Mouse (Mus musculus) ZHBTc4 (cell line): ENCODE data around the gene Wdr93.

ENCODE experiments used
- DNase-seq: peaks from one replicate; pipeline ENCODE4 v3.0.0-alpha.2; 2011; ENCODE audit warnings: low read depth, low spot score

Gene Wdr93

DNA sequence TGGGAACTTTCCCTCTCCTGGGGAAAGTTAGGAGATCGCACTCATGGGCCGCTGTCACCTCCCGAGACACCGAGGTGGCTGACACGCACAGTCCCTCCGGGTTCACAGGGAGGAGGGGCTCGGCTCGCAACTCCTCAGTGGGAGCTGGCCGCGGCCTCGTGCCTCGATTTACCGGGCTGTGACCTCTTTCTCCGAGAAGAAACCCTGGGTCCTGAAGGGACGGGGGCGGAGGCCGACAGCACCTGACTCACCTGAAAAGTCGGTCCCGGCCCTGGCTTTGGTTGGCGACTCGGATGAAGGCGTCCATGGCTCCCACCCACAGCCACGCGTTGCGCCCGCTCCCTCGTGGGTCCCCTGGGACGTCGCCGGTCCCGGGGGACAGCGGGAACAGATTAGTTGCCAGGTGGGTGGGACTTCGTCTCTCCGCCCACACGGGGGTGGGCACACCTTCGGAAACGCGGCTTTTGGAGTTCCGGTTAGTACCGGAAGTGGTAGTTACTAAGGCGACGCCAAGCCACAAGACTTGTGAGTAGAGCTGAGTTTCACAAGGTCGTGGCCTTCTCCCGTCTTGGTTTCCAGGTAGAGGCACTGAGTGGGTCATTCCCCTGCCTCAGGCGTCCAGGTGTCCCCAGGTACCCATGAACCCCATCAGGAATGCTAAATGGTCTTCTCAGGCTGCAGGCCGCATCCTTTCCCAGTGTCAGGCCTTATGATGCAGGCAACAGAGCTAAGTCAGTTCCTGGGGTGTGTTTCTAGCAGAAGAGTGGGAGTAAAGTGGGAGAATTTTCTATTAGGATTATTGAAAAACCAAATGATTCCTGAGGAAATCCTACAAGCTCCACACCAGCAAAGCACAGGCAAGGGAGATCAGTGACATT lies at the start of gene Wdr93, which contains the start of gene Pex11a:
Wdr93 (plus strand) TSS at position 505 of the 878 bp plus-strand sequence.
Pex11a (minus strand) TSS at position 473 of the 878 bp plus-strand sequence.
- DNase-seq = peak; percentile 92

DNA sequence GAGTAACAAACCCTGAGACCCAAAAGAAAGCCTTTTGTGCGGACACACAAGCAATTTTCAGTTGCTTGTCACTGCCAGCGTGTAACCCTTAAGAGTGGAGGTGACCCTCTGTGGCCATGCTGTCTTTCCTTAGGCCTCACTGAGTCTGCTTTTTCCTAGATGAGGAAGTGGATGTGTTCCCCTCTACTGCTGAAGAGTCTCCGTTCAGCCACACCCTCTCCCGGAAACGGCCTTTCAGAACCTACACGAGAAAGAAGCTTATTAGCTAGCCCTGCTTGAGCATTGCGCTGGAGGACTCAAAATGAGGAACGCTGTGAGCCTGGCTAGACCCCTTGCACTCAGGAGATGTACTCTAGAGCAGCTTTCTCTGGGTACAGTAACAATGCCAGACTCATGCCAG lies 46.5 kb upstream of the Wdr93 start:
- DNase-seq = no peak

DNA sequence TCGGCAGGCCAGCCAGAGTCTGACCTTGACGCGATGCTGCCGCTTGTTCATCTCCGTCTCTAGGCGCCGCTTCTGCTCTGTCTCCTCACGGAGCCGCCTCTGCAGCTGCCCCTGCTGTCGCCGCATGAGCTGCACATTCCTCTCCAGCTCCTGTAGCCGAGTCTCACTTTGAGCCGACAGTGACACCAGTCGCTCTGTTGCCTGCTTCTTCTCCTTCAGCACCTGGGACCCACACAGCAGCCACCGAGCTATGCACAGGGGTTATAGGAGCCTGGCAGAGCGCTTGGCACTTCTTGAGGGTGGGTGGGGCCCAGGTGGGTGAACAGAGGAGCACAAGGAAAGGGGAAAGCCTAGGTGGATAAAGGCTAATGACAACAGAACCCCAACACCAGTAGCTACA lies 40.2 kb upstream of the Wdr93 start:
- DNase-seq = no peak

DNA sequence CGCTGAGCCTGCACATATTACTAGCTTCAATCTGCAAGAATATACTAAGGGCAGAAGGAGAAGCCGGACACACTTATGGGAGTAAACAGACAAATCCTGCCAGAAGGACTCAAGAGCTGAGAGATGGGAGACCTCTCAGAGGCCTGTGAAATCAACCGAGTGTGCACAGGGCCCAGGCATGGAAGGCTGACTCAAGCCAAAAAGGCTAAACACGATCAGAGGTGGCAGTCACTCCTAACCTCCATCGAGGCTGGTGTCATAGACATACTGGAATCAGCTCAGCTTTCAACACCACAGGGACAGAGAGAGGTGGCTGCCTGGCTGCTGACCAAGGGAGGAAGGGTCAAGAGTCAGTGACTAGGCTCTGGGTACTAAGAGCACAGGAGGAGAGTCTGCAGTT lies 37.8 kb upstream of the Wdr93 start:
- DNase-seq = no peak

DNA sequence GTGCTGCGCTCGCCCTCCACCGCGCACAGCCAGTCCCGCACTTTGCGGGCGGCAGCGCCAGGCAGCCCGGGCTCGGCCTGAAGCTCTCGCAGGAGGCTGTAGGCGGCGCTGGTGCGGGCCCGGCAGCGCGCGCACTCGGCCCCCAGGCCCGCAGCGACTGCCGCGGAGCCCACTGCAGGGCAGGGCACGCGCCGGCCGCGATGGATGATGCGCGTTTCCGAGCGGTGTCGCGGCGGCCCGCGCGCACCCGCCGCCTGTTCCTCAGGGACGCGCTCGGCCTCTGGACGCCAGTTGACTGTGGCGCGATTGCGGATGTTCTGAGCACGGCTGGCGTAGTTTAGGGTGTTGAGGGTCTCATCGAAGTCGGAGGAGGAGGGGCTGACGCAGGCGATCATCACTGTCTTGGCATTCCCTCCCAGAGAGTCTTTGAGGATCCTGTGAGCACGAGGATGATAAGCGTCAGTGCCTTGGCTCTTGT lies 32.8 kb upstream of the Wdr93 start:
- peak; percentile 92 for DNase-seq

- no peak for DNase-seq
These were observed 32.1 kb upstream of the Wdr93 start for GRCm38 (mm10) chr7:79710831-79711230.

- peak; percentile 94 for DNase-seq
These were observed 27.6 kb upstream of the Wdr93 start, which contains the start of gene Kif7 for GRCm38 (mm10) chr7:79715187-79715981. Kif7 (minus strand) TSS chr7:79715720.

DNA sequence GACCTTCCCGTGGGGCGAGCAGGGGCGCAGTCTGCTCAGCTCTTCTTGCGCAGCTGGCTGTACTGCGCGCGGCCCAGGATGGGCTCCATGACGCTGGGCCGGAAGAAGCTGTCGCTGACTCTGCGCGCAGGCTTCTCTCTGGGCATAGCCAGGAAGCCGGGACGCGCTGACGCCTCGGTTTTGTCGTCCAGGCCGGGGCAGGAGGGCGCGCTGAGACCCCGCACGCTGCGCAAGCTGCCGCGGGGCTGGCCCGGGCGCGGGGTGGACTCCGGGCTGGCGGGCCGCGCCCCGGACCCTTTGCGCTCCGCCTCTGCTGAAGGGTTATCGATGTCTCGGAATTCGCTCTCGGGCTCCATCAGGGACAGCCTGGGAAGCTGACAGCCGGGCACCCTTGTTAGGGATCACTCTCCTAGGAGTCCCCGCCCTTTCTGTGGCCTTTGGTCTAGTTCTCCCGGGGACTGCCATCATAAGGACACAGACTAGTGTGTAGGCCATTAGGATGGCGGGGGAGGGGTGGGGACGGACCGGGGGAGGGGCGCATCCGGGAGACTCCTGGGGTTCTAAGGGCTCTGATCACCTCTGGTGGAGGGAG lies 21.5 kb upstream of the Wdr93 start:
- DNase-seq = peak; percentile 69

GRCm38 (mm10) chr7:79727091-79727490 lies 15.9 kb upstream of the Wdr93 start:
- peak; percentile 82 for DNase-seq

GRCm38 (mm10) chr7:79728219-79728618 lies 14.7 kb upstream of the Wdr93 start:
- peak; percentile 91 for DNase-seq

DNA sequence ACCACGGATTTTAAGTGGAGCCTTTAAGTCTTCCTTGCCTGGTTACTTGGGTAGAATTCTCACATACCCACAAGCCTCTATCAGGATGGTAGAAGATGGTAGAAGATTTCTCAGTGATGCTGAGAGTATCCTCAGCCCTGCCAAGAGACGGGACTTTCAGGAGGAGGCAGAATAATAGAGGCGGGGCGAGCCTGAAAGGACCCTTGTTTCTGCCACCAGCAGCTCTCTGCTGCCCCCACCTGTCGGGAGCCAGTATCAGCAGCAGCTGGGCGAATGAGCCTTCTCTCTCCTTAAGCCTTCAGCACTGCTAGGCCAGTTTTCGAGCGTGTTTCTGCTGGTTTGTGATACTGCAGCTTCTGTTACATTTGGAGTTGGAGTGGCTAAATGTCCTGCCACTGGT lies 13.8 kb upstream of the Wdr93 start:
- peak; percentile 91 for DNase-seq

DNA sequence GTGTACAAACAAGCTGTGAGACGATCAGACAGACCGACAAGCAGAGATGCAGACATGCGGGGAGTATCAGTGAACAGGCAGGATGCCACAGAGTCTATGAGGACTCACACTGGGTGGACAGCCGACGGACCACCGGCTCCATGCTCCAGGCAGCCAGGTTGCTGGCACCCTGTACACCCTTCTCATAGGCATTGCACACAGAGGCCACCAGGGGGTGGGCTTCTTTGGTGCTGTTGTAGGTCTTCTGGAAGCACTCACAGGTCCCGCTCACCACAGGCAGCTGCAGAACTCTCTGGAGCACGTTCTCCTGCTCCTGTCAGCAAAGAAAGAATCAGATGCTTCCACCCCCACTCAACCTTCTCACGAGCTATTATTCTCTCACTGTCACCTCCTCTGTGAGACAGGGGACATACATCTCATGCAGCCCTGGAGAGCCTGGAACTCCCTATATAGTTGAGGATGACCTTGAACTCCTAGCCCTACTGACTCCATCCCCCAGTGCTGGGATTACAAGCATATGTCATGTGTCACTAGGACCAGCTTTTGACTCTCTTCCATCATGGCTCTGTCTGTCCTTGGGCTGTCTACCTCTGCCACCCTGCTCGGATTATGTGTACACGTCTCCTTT lies 13.1 kb upstream of the Wdr93 start:
- DNase-seq = peak; percentile 80

GRCm38 (mm10) chr7:79731438-79731837 lies 11.5 kb upstream of the Wdr93 start:
- DNase-seq = no peak

DNA sequence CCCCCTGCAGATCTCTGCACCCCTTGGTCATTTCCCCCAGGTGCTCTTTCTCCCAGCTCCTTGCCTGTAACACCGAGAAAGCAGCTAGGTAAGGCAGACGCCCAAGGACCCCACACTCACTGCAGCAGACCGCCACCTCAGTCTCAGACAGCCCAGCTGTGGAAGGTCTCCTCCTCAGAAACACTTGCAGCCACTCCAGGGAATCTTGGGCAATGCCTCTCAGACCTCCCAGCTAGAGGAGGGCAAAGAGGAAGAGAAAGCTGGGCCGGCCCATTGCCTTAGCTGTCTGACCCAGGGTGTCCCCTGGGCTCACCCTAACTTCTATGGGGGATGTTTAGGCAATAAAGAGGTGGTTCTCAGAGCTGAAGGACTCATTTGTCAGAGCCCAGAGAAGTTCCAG lies 10.3 kb upstream of the Wdr93 start, which contains the start of gene Plin1:
Plin1 (minus strand) TSS at position 282 of the 400 bp plus-strand sequence.
- DNase-seq = no peak

- no peak for DNase-seq
These were observed 8.4 kb upstream of the Wdr93 start for GRCm38 (mm10) chr7:79734563-79734962.

GRCm38 (mm10) chr7:79736511-79736910 lies 6.5 kb upstream of the Wdr93 start:
- DNase-seq = no peak

GRCm38 (mm10) chr7:79738913-79739312 lies 4.0 kb upstream of the Wdr93 start:
- DNase-seq = no peak

- no peak for DNase-seq
These were observed 2.7 kb upstream of the Wdr93 start for GRCm38 (mm10) chr7:79740279-79740678.

- DNase-seq = no peak
These were observed 695 bp upstream of the Wdr93 start for GRCm38 (mm10) chr7:79742277-79742658.

GRCm38 (mm10) chr7:79744051-79744450 lies 1.1 kb downstream of the Wdr93 start:
- DNase-seq = no peak

DNA sequence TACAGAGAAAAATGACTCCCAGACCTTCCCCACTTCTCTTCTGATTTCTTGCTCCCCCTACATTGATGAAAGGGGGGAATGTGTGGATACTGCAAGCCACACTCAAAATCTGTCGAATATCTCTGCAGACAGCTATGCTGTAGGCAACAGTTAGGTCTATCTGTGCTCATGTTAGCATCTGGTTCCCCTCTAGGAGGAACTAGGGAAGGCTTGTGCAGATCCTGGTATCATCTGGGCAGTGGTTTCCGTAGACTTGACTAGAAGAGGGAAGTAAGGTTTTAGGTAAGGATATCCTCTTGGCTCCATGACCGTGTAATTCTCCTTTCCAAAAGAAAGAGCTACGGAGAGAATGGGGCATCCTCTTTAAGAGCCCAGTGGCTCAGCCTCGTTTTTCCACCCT lies 1.6 kb downstream of the Wdr93 start:
- DNase-seq = no peak
